ENCODE assay signal across 10 mouse cellular contexts in the genomic region with DNA sequence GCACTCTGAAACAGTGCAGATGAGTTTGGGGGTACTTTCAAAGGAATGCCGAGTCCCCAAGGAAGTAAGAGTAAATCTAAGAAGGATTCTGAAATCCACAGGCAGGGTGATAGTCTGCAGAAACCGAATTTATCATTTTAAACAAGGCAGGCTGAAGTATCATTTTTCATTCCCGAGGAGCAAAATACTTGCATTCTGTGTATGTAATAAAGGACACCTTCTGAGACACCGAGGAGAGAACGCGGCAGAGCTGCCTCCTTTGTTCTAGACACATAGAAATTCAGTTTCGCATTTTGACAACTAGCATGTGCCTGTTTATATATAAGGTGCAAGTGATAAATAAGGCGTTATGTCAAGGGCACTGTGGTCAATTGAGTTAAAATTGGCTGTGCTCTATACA. TPM values are rescaled to one million over a fixed set of nuclear protein-coding genes. Genes with fewer than 3 reads are reported as not detected.
DNase-seq lines count a peak whose midpoint lies in the region; ATAC-seq and TF ChIP-seq lines count a peak whose summit lies in the region.
"Had no signal": no experiment of that assay in that cellular context is flagged by ENCODE, and none has a peak within 500 bp of the region (broad histone marks: within the 10 kb centered on the region; RNA-seq: fewer than 3 reads in every experiment).

No protein-coding gene starts in this region.

- TF ChIP-seq EP300 in liver, postnatal 0 days (IDR thresholded peaks at IDR 0.05; ENCODE audit: low read depth), result no peak

- peak overlapping the region; percentile 53 for H3K4me3 ChIP-seq in heart, embryonic 13.5 days
- peak overlapping the region; percentile 58 for H3K4me3 ChIP-seq in brown adipose tissue, adult 24 weeks (ENCODE audit: insufficient read depth, low read depth, low read length)
- H3K4me3 ChIP-seq in hindbrain, embryonic 13.5 days, result no peak overlapping the region
- no peak overlapping the region for H3K4me3 ChIP-seq in liver, postnatal 0 days (ENCODE audit: low read depth, low read length)

- WGBS in heart, embryonic 13.5 days, result 32% methylated on average over 8 of the region's 8 CpGs
- WGBS in hindbrain, embryonic 13.5 days, result 40% methylated on average over 8 of the region's 8 CpGs
- WGBS in liver, postnatal 0 days (ENCODE audit: insufficient replicate concordance), result 42% methylated on average over 8 of the region's 8 CpGs

- H3K27me3 ChIP-seq in heart, embryonic 13.5 days (replicated peaks), result no peaks in the 10 kb centered on the region
- peaks cover 38% of the 10 kb centered on the region for H3K27me3 ChIP-seq in hindbrain, embryonic 13.5 days
- H3K27me3 ChIP-seq in liver, postnatal 0 days (ENCODE audit: insufficient read depth, low read length), result no peaks in the 10 kb centered on the region

- intact Hi-C loops in heart, postnatal 14 days (cut with DNase I), result no loop called here

- TF ChIP-seq CTCF in liver, postnatal 0 days (IDR thresholded peaks at IDR 0.05; ENCODE audit: low read depth), result no peak

- peak overlapping the region; percentile 78 for H3K9ac ChIP-seq in heart, embryonic 13.5 days
- H3K9ac ChIP-seq in hindbrain, embryonic 13.5 days, result no peak overlapping the region
- no peak overlapping the region for H3K9ac ChIP-seq in liver, postnatal 0 days (replicated peaks)

- ATAC-seq in heart, embryonic 13.5 days (ENCODE audit: extremely low read depth, insufficient number of reproducible peaks, low FRiP score, low TSS enrichment), result no peak
- no peak for ATAC-seq in hindbrain, embryonic 13.5 days (ENCODE audit: low FRiP score)
- ATAC-seq in liver, postnatal 0 days, result no peak
- ATAC-seq in megakaryocyte, adult 5-6 weeks (ENCODE audit: poor library complexity, severe bottlenecking), result no peak
- ATAC-seq in granulocyte monocyte progenitor cell, adult 5-6 weeks (replicated peaks; ENCODE audit: poor library complexity, severe bottlenecking), result no peak
- ATAC-seq: CD4-positive, CD25-positive, alpha-beta regulatory T cell, adult 4 months had no signal

- peak overlapping the region; percentile 45; the same call in 1 of the 2 replicates for H3K27ac ChIP-seq in heart, embryonic 13.5 days (replicated peaks)
- H3K27ac ChIP-seq in brown adipose tissue, adult 24 weeks (replicated peaks; ENCODE audit: low read depth, low read length), result peak overlapping the region; percentile 18; the same call in 1 of the 2 replicates
- H3K27ac ChIP-seq in hindbrain, embryonic 13.5 days, result no peak overlapping the region
- no peak overlapping the region for H3K27ac ChIP-seq in liver, postnatal 0 days (ENCODE audit: low read depth)

- no peaks in the 10 kb centered on the region for H3K36me3 ChIP-seq in heart, embryonic 13.5 days
- no peaks in the 10 kb centered on the region for H3K36me3 ChIP-seq in hindbrain, embryonic 13.5 days
- H3K36me3 ChIP-seq in liver, postnatal 0 days (replicated peaks; ENCODE audit: insufficient read depth, low read length), result no peaks in the 10 kb centered on the region

- no peak for DNase-seq in heart, postnatal 14 days
- DNase-seq in liver, postnatal 0 days, result no peak
- DNase-seq in cerebellum, postnatal 14 days, result no peak
- DNase-seq: kidney, adult 8-10 months had no signal

- H3K4me1 ChIP-seq in heart, embryonic 13.5 days, result 0 out of 2 replicates have a peak, but pooled peaks cover 2% of the 10 kb centered on the region
- H3K4me1 ChIP-seq in brown adipose tissue, adult 24 weeks (ENCODE audit: control insufficient read depth, insufficient read depth, insufficient read length, low read length), result no peaks in the 10 kb centered on the region; the same call in 1 of the 2 replicates
- no peaks in the 10 kb centered on the region for H3K4me1 ChIP-seq in hindbrain, embryonic 13.5 days (replicated peaks)
- no peaks in the 10 kb centered on the region for H3K4me1 ChIP-seq in liver, postnatal 0 days (ENCODE audit: insufficient read depth)

- no peaks in the 10 kb centered on the region for H3K9me3 ChIP-seq in heart, embryonic 13.5 days
- no peaks in the 10 kb centered on the region for H3K9me3 ChIP-seq in hindbrain, embryonic 13.5 days
- H3K9me3 ChIP-seq in liver, postnatal 0 days (ENCODE audit: low read length), result no peaks in the 10 kb centered on the region

- peak overlapping the region; percentile 62 for H3K4me2 ChIP-seq in heart, embryonic 13.5 days
- H3K4me2 ChIP-seq in hindbrain, embryonic 13.5 days, result peak overlapping the region; percentile 47; the same call in 1 of the 2 replicates
- peak overlapping the region; percentile 53 for H3K4me2 ChIP-seq in liver, postnatal 0 days (ENCODE audit: low read depth, low read length)

RNA-seq across cellular contexts. Expression of a gene that starts 0.7 kb away (rescaled TPM):
- polyA plus RNA-seq in heart, embryonic 13.5 days (2015; fragmentation: Nextera tagmentation; extraction: Ambion mirVana), result 6.0 and 7.2 TPM in 2 replicates
- 10 to 100 TPM in 1 of 2 experiments, 1 to 10 TPM in 1; 2.7 to 12.5 TPM for total RNA-seq in heart, postnatal 14 days (2021)
- 6.9 and 7.0 TPM in 2 replicates for polyA plus RNA-seq in brown adipose tissue, adult 24 weeks (2012; ENCODE audit: insufficient read depth, insufficient read length, missing spikeins)
- 7.7 and 8.1 TPM in 2 replicates for polyA plus RNA-seq in hindbrain, embryonic 13.5 days (2015; fragmentation: Nextera tagmentation; extraction: Ambion mirVana)
- polyA plus RNA-seq in liver, postnatal 0 days (2015; fragmentation: Nextera tagmentation; extraction: Ambion mirVana), result 1.1 and 1.6 TPM in 2 replicates
- 10.3 and 16.8 TPM in 2 replicates for total RNA-seq in megakaryocyte, adult 5-6 weeks (2015)
- total RNA-seq in megakaryocyte, adult 5-6 weeks (2017), result 1.5 and 6.3 TPM in 2 replicates
- 54.0 and 68.0 TPM in 2 replicates for total RNA-seq in granulocyte monocyte progenitor cell, adult 5-6 weeks (2014; fragmentation: Nextera tagmentation)
- 11.7 and 12.2 TPM in 2 replicates for total RNA-seq in granulocyte monocyte progenitor cell, adult 5-6 weeks (2017)

Comparison
In these comparisons a context has a peak if more than half of its experiments do, and no peak if none do; other contexts are left out.
1. H3K27ac ChIP-seq: peak in heart, embryonic 13.5 days (single experiment) and brown adipose tissue, adult 24 weeks (single experiment); none in hindbrain, embryonic 13.5 days (single experiment) and liver, postnatal 0 days (single experiment).
2. H3K4me3 ChIP-seq: peak in heart, embryonic 13.5 days (single experiment) and brown adipose tissue, adult 24 weeks (single experiment); none in hindbrain, embryonic 13.5 days (single experiment) and liver, postnatal 0 days (single experiment).
3. Peak in every context shown above with its lines, with median percentiles within 50 percentile points of each other: H3K4me2 ChIP-seq.